Mouse (Mus musculus) hindbrain, embryonic 11.5 days (tissue): ENCODE results near the gene Apon. TPM values are rescaled to one million over a fixed set of nuclear protein-coding genes. Genes with fewer than 3 reads are reported as not detected.
A peak's percentile ranks its signal among the peaks of the same experiment; 100 is the strongest.
"Not testable (repeated sequence)": the region's sequence is repeated elsewhere in the genome, so short reads cannot be mapped to it uniquely, and the experiment has no call there.

Experiments used
- ATAC-seq: fragments of 200-750 bp; cut with Nextera tagmentation; 2 replicates; pipeline ENCODE4 v1.8.0; 2017; ENCODE audit warnings: mild to moderate bottlenecking, moderate TSS enrichment, moderate library complexity; ENCODE audit not compliant: low FRiP score
- DNase-seq: peaks from one replicate; pipeline ENCODE4 v3.0.0-alpha.2; 2015; ENCODE audit warnings: low spot score
- H3K27ac ChIP-seq: fragments of 300-500 bp; sonication (generic); 2 replicates; pipeline ENCODE4 v1.5.1; 2014; ENCODE audit warnings: mild to moderate bottlenecking, low read depth, low read length
- H3K27me3 ChIP-seq: fragments of 300-500 bp; sonication (generic); 2 replicates; pipeline ENCODE4 v1.6.1; 2014; ENCODE audit warnings: mild to moderate bottlenecking, low read length, moderate library complexity, mixed read lengths; ENCODE audit not compliant: control insufficient read depth, insufficient read depth
- H3K36me3 ChIP-seq: fragments of 300-500 bp; sonication (generic); 2 replicates; pipeline ENCODE4 v1.6.1; 2014; ENCODE audit warnings: mild to moderate bottlenecking, low read length, moderate library complexity, mixed read lengths; ENCODE audit not compliant: control insufficient read depth, insufficient read depth
- H3K4me1 ChIP-seq: fragments of 300-500 bp; sonication (generic); replicated peaks from 2 replicates; pipeline ENCODE4 v1.6.1; 2014; ENCODE audit warnings: low read length, mixed read lengths; ENCODE audit not compliant: control insufficient read depth, insufficient read depth
- H3K4me2 ChIP-seq: fragments of 300-500 bp; sonication (generic); replicated peaks from 2 replicates; pipeline ENCODE4 v1.6.1; 2014; ENCODE audit warnings: mild to moderate bottlenecking, low read depth, low read length
- H3K4me3 ChIP-seq: fragments of 300-500 bp; sonication (generic); 2 replicates; pipeline ENCODE4 v1.5.1; 2014; ENCODE audit warnings: low read depth, low read length
- H3K9ac ChIP-seq: fragments of 300-500 bp; sonication (generic); 2 replicates; pipeline ENCODE4 v1.6.1; 2014; ENCODE audit warnings: low read depth, low read length
- H3K9me3 ChIP-seq: fragments of 300-500 bp; sonication (generic); 2 replicates; pipeline ENCODE4 v1.6.1; 2016; ENCODE audit warnings: low read length; ENCODE audit not compliant: control insufficient read depth
- WGBS: fragments of 180-500 bp; shearing (Covaris S2); extraction: QIAGEN DNeasy Blood & Tissue Kit; methylation state at CpG from one replicate; pipeline ENCODE4 v1.1.7; 2014; 5-methylcytosine and 5-hydroxymethylcytosine counted together
- polyA plus RNA-seq: library from polyadenylated mRNA; unstranded; fragments of >200 nt; fragmentation: Nextera tagmentation; extraction: Ambion mirVana; gene quantifications from 2 replicates; pipeline ENCODE4 v1.2.1, GENCODE M21; 2014

Gene Apon
- polyA plus RNA-seq, 1 experiment from 2014 or later = 0.36 TPM

- no peak for ATAC-seq
- H3K4me3 ChIP-seq = peak overlapping the region; percentile 10; the same call in 1 of the 2 replicates
Observed at GRCm38 (mm10) chr10:128212871-128213323, 41.0 kb upstream of the Apon start.

GRCm38 (mm10) chr10:128214112-128214511 lies 39.8 kb upstream of the Apon start:
- H3K4me3 ChIP-seq, H3K27me3 ChIP-seq, H3K36me3 ChIP-seq, DNase-seq, ATAC-seq, H3K4me2 ChIP-seq, H3K27ac ChIP-seq, H3K9ac ChIP-seq, H3K9me3 ChIP-seq, H3K4me1 ChIP-seq: not testable (repeated sequence)
- WGBS = 92% methylated on average over 4 of the region's 4 CpGs

More at GRCm38 (mm10) chr10:128212871-128213323, 41.0 kb upstream of the Apon start:
- Histone ChIP-seq H3K4me2 (peak overlapping the region; percentile 41), H3K9me3 (no peaks in the 10 kb centered on the region), H3K9ac (no peak overlapping the region; the same call in 1 of the 2 replicates), H3K4me1 (peaks cover 6% of the 10 kb centered on the region; the same call in 1 of the 2 replicates), H3K36me3 (no peaks in the 10 kb centered on the region), H3K27ac (no peak overlapping the region), H3K27me3 (no peaks in the 10 kb centered on the region)
- DNase-seq = peak; percentile 73
- WGBS = 3% methylated on average over 18 of the region's 18 CpGs

GRCm38 (mm10) chr10:128214981-128215380 lies 38.9 kb upstream of the Apon start:
- Histone ChIP-seq H3K36me3 (no peaks in the 10 kb centered on the region), H3K27me3 (no peaks in the 10 kb centered on the region), H3K4me2 (no peak overlapping the region), H3K9ac (no peak overlapping the region), H3K4me1 (peaks cover 6% of the 10 kb centered on the region; the same call in 1 of the 2 replicates), H3K27ac (no peak overlapping the region), H3K4me3 (no peak overlapping the region), H3K9me3 (no peaks in the 10 kb centered on the region)
- WGBS = 85% methylated on average over 5 of the region's 5 CpGs
- no peak for ATAC-seq
- no peak for DNase-seq

- ATAC-seq = no peak
- H3K9ac ChIP-seq = no peak overlapping the region
- H3K4me1 ChIP-seq = no peaks in the 10 kb centered on the region
- H3K4me2 ChIP-seq = no peak overlapping the region
- H3K27me3 ChIP-seq = no peaks in the 10 kb centered on the region
- no peak overlapping the region for H3K27ac ChIP-seq
- no peaks in the 10 kb centered on the region for H3K9me3 ChIP-seq
- no peak overlapping the region for H3K4me3 ChIP-seq
- 96% methylated on average over 18 of the region's 18 CpGs for WGBS
- no peaks in the 10 kb centered on the region for H3K36me3 ChIP-seq
- DNase-seq = no peak
Observed at GRCm38 (mm10) chr10:128218387-128219117, 35.3 kb upstream of the Apon start.

GRCm38 (mm10) chr10:128221533-128222286 lies 32.2 kb upstream of the Apon start:
- H3K9me3 ChIP-seq = no peaks in the 10 kb centered on the region
- H3K36me3 ChIP-seq = no peaks in the 10 kb centered on the region
- no peak overlapping the region for H3K9ac ChIP-seq
- H3K27ac ChIP-seq = no peak overlapping the region
- H3K4me3 ChIP-seq = no peak overlapping the region
- no peak overlapping the region for H3K4me2 ChIP-seq
- H3K4me1 ChIP-seq = no peaks in the 10 kb centered on the region
- ATAC-seq = no peak
- DNase-seq = no peak
- H3K27me3 ChIP-seq = no peaks in the 10 kb centered on the region
- 62% methylated on average over 16 of the region's 16 CpGs for WGBS

- no peak for ATAC-seq
- WGBS = 50% methylated on average over 5 of the region's 5 CpGs
- Histone ChIP-seq H3K9me3 (no peaks in the 10 kb centered on the region), H3K4me1 (no peaks in the 10 kb centered on the region), H3K4me3 (no peak overlapping the region), H3K27ac (no peak overlapping the region), H3K36me3 (no peaks in the 10 kb centered on the region), H3K27me3 (no peaks in the 10 kb centered on the region), H3K9ac (no peak overlapping the region), H3K4me2 (no peak overlapping the region)
- no peak for DNase-seq
Observed at GRCm38 (mm10) chr10:128225064-128225463, 28.8 kb upstream of the Apon start.

GRCm38 (mm10) chr10:128225538-128225937 lies 28.4 kb upstream of the Apon start, which contains the start of gene Mip:
Mip (plus strand) TSS chr10:128225838.
- Histone ChIP-seq H3K27ac (no peak within 1 kb of the TSS), H3K4me3 (no peak within 1 kb of the TSS), H3K27me3 (no peaks in the 10 kb centered on the region), H3K4me1 (no peaks in the 10 kb centered on the region), H3K9me3 (no peaks in the 10 kb centered on the region), H3K36me3 (no peaks in the 10 kb centered on the region), H3K4me2 (no peak within 1 kb of the TSS), H3K9ac (no peak within 1 kb of the TSS)
- ATAC-seq (no peak), DNase-seq (no peak)
- 55% methylated on average over 4 of the region's 4 CpGs for WGBS

- DNase-seq (no peak), ATAC-seq (no peak)
- Histone ChIP-seq H3K9ac (no peak overlapping the region), H3K27me3 (no peaks in the 10 kb centered on the region), H3K36me3 (no peaks in the 10 kb centered on the region), H3K27ac (no peak overlapping the region), H3K4me3 (no peak overlapping the region), H3K4me1 (no peaks in the 10 kb centered on the region), H3K9me3 (no peaks in the 10 kb centered on the region), H3K4me2 (no peak overlapping the region)
- 89% methylated on average over 9 of the region's 9 CpGs for WGBS
Observed at GRCm38 (mm10) chr10:128227592-128227991, 26.3 kb upstream of the Apon start.
